Mouse (Mus musculus): ENCODE measurements around the gene Lysmd2. TPM values are rescaled to one million over a fixed set of nuclear protein-coding genes. Genes with fewer than 3 reads are reported as not detected.

Gene Lysmd2
- total RNA-seq, 2 experiments from 2014 or later = 17.6 to 20.1 TPM

Other genes with a start within 250 kb of the Lysmd2 start
- 10 to 100 TPM; 49.1 to 51.6 TPM for gene Mapk6, start 215.7 kb upstream of the Lysmd2 start, total RNA-seq (2021)
- gene Leo1, start 184.2 kb upstream of the Lysmd2 start, total RNA-seq (2021) = 10 to 100 TPM; 27.4 to 31.6 TPM
- gene Tmod3, start 66.1 kb upstream of the Lysmd2 start, total RNA-seq (2021) = 10 to 100 TPM; 52.4 to 59.7 TPM
- 10 to 100 TPM; 22.5 to 28.1 TPM for gene Tmod2, start 14.4 kb upstream of the Lysmd2 start, total RNA-seq (2021)
- 1 to 10 TPM; 4.3 to 7.1 TPM for gene Scg3, start 58.3 kb downstream of the Lysmd2 start, total RNA-seq (2021)
- gene Bmp5, start 149.6 kb downstream of the Lysmd2 start, total RNA-seq (2021) = 1 to 10 TPM; 4.3 to 6.5 TPM

Measured in gastrocnemius, postnatal 4 days (tissue).